Mouse (Mus musculus): Measurements from ENCODE around the gene Itgam.

- TF ChIP-seq CTCF (IDR thresholded peaks at IDR 0.05; ENCODE audit: borderline replicate concordance, extremely low read depth, insufficient read depth, insufficient read length) (no peak), POLR2A (IDR thresholded peaks at IDR 0.05; ENCODE audit: borderline replicate concordance, extremely low read depth, insufficient read depth, insufficient read length, poor library complexity, severe bottlenecking) (no peak)
Observed at GRCm38 (mm10) chr7:128154924-128155323, 92.5 kb downstream of the Itgam start.

All from brain, embryonic 14.5 days (tissue).